Mouse (Mus musculus) cortical plate, adult 2 months (tissue): ENCODE data around the gene Snx29.

ENCODE experiments used
- CTCF ChIP-seq: fragments of 200-500 bp; IDR thresholded peaks from 2 replicates; pipeline ENCODE4 v1.5.1; 2011; ENCODE audit warnings: mild to moderate bottlenecking, control low read depth, low read length; ENCODE audit not compliant: insufficient read depth; ENCODE audit errors: extremely low read depth
- POLR2A ChIP-seq: fragments of 200-500 bp; IDR thresholded peaks from 2 replicates; pipeline ENCODE4 v1.6.1; 2011; ENCODE audit warnings: mild to moderate bottlenecking, low read length, control low read depth; ENCODE audit not compliant: insufficient read depth; ENCODE audit errors: extremely low read depth

GRCm38 (mm10) chr16:11414631-11415030, 91.9 kb downstream of the Snx29 start:
- no peak for TF ChIP-seq CTCF
- TF ChIP-seq POLR2A: no peak
